Mouse (Mus musculus): ENCODE results near the gene Dctn1. TPM values are rescaled to one million over a fixed set of nuclear protein-coding genes. Genes with fewer than 3 reads are reported as not detected.
A peak's percentile ranks its signal among the peaks of the same experiment; 100 is the strongest.

Dctn1 gene
- polyA plus RNA-seq, 1 experiment from 2014 or later, result 88.8 TPM

DNA sequence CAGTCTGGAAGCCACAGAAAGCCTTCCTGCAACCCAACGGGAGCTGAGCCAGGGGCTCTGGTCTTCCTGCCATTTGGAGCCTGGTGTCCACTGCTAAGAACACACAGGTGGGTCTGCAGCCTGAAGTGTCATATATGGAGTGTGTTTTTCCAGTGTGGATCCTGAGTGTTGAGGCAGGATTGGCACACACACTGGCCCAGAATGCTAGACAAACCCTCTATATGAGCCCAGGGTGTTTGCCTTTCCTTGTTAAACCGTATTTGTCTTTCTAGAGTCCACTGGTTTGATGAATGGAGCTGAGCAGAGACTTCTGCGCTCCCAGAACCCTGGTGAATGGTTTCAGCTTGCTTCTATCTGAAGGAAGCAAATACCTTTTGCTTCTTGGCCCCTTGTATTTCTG is 54.1 kb downstream of the Dctn1 start, which contains the start of gene Slc4a5:
TSS of gene Slc4a5 (plus strand) at position 15 of the 400 bp plus-strand sequence.
- 75% methylated on average over 3 of the region's 3 CpGs for WGBS
- H3K27me3 ChIP-seq (ENCODE audit: poor library complexity, severe bottlenecking), result no peaks in the 10 kb centered on the region
- DNase-seq (ENCODE audit: extremely low spot score, low spot score), result no peak
- H3K27ac ChIP-seq, result no peak within 1 kb of the TSS
- H3K36me3 ChIP-seq (replicated peaks), result no peaks in the 10 kb centered on the region
- peaks cover 8% of the 10 kb centered on the region for H3K4me1 ChIP-seq
- no peaks in the 10 kb centered on the region for H3K9me3 ChIP-seq
- H3K4me3 ChIP-seq, result no peak within 1 kb of the TSS

DNA sequence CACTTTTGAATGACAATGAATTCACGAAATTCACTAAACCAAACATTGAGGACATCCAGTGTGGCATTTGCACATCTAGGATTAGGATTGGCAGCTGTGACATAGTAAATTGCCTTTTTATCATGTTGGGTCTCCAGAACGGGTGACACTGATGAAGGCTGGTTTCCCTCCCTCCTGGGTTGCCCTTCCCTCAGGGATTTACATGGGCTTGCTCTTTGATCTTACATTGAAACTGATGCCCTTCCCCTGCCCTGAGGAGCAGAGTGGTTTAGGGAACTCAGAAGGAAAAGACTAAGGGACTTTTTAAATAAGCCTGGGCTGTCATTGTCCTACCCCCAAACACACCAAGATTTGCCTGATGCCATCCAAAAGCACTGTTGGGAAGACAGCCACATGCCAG is 65.8 kb downstream of the Dctn1 start:
- peaks cover 27% of the 10 kb centered on the region for H3K4me1 ChIP-seq
- WGBS, result 54% methylated on average over 2 of the region's 2 CpGs
- H3K27me3 ChIP-seq (ENCODE audit: poor library complexity, severe bottlenecking), result peaks cover 70% of the 10 kb centered on the region
- H3K36me3 ChIP-seq (replicated peaks), result no peaks in the 10 kb centered on the region
- no peak for DNase-seq (ENCODE audit: extremely low spot score, low spot score)
- H3K27ac ChIP-seq, result no peak overlapping the region
- H3K4me3 ChIP-seq, result no peak overlapping the region
- H3K9me3 ChIP-seq, result no peaks in the 10 kb centered on the region

DNA sequence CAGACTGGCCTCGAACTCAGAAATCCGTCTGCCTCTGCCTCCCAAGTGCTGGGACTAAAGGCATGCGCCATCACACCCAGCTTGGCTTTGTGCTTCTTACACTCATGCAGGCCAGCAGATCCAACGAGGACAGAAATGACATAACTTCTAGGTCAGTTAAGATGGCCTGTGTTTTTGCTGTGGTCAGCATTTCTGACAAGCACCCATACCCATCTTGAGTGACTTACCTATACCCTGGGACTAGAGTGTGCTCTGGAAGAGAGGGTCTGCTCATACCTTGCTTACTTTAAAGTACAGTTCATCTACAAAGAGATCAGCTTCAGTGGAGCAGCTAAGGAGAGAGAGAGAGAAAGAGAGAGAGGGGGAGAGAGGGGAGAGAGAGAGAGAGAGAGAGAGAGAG is 67.6 kb downstream of the Dctn1 start:
- Histone ChIP-seq H3K36me3 (replicated peaks) (no peaks in the 10 kb centered on the region), H3K4me3 (no peak overlapping the region), H3K4me1 (peaks cover 41% of the 10 kb centered on the region), H3K27me3 (ENCODE audit: poor library complexity, severe bottlenecking) (peaks cover 86% of the 10 kb centered on the region), H3K27ac (0 out of 2 replicates have a peak overlapping the region, but pooled peaks have one; percentile 53), H3K9me3 (no peaks in the 10 kb centered on the region)
- no peak for DNase-seq (ENCODE audit: extremely low spot score, low spot score)
- 78% methylated on average over 4 of the region's 4 CpGs for WGBS

DNA sequence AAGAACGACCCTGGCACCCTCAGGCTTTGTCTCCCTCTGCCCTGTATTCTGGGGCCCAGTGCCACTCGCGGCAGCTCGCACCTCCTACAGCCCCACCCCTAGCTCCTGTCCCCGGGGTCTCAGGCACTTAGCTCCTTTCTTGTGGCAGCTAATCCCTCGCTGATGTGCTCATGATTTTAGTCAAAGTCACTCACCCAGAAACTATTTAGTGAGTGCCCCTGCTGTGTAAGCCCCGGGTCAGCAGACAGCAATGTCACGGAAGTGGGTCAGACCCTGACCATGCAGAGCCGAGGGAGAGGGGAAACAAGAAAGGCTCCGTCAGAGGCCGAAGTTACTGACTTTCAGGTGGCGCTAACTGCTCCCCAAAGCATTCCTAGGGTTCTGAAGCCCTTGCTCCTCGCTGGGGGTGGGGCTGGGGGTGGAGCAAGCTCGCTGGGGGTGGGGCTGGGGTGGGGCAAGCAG is 68.6 kb downstream of the Dctn1 start:
- DNase-seq (ENCODE audit: extremely low spot score, low spot score), result peak; percentile 55
- Histone ChIP-seq H3K4me3 (peak overlapping the region; percentile 38), H3K27me3 (ENCODE audit: poor library complexity, severe bottlenecking) (peaks cover 93% of the 10 kb centered on the region), H3K27ac (peak overlapping the region; percentile 53; the same call in 1 of the 2 replicates), H3K4me1 (peaks cover 41% of the 10 kb centered on the region), H3K9me3 (no peaks in the 10 kb centered on the region), H3K36me3 (replicated peaks) (no peaks in the 10 kb centered on the region)
- WGBS, result under 1% methylated on average over 14 of the region's 14 CpGs

DNA sequence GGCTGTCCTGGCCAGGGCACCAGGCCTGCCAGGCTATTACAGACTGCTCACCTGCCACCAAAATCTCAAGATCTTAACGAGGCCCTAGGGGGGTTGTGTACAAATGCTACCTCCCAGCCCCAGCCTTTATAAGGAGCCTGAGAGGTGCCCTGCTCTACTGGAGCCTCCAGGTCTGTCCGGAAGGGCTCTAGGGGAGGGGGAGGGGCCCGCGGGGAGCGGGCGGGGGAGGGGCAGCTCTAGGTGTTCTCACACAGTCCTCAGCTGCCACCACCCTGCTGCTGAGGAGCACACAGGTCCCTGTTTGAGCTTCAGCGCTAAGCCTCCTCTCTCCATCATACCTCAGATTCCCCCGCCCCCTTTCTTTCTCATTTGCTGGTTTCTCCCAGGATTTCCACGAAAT is 71.4 kb downstream of the Dctn1 start:
- no peak for DNase-seq (ENCODE audit: extremely low spot score, low spot score)
- peak overlapping the region; percentile 37 for H3K4me3 ChIP-seq
- H3K4me1 ChIP-seq, result peaks cover 51% of the 10 kb centered on the region
- H3K27me3 ChIP-seq (ENCODE audit: poor library complexity, severe bottlenecking), result peaks cover 100% of the 10 kb centered on the region
- H3K27ac ChIP-seq, result 0 out of 2 replicates have a peak overlapping the region, but pooled peaks have one; percentile 37
- H3K9me3 ChIP-seq, result no peaks in the 10 kb centered on the region
- no peaks in the 10 kb centered on the region for H3K36me3 ChIP-seq (replicated peaks)
- 2% methylated on average over 9 of the region's 9 CpGs for WGBS

DNA sequence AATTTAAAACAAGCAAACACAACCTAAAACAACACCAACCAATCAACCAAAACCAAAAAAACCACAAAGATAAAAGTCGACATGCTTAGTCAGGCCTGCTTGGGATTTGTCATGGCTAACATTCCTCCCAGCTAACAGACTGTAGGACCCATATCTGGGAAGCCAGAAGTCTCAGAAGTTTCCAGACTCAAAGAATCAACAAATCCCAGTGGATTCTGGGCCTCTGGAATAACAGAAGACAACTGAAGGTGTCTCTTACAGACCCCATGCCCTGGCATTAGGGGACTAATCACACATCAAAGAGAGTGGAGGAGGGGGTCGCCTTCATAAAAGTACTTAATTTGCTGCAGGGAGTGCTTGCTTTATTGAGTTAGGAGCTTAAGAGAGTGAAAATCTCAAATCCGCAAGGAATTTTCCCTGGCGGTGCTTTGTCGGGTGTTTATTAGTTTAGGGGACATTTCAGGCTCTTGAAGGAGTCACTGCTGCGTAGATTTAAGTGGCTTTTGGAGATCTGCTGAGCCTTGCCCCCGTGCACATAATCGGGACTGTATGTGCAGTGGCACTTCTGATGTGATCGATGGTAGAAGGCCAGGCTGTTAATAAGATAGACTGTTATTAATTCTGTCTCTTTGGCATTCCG is 78.8 kb downstream of the Dctn1 start:
- no peak for DNase-seq (ENCODE audit: extremely low spot score, low spot score)
- H3K4me3 ChIP-seq, result no peak overlapping the region
- no peaks in the 10 kb centered on the region for H3K9me3 ChIP-seq
- no peak overlapping the region for H3K27ac ChIP-seq
- peaks cover 39% of the 10 kb centered on the region for H3K4me1 ChIP-seq
- no peaks in the 10 kb centered on the region for H3K36me3 ChIP-seq (replicated peaks)
- WGBS, result 26% methylated on average over 10 of the region's 10 CpGs
- peaks cover 72% of the 10 kb centered on the region for H3K27me3 ChIP-seq (ENCODE audit: poor library complexity, severe bottlenecking)

DNA sequence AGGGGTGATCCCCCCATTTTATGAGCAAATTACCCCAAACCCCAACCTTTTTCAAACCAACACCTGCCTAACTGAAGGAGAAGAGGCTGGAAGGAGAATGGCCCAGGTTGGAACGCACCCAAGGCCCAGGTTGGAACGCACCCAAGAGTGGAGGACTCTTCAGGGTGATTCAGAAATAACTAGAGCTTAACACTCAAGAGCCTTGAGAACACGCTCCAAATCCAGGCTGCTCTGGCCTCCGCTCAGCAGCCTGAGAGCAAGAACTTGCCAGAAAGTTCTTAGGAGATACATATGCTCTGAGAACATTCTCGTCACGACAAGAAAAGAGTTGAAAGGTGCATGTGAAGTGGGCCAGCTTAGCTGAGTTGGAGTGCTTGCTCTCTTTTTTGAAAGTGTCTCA is 79.4 kb downstream of the Dctn1 start:
- peaks cover 66% of the 10 kb centered on the region for H3K27me3 ChIP-seq (ENCODE audit: poor library complexity, severe bottlenecking)
- WGBS, result 89% methylated on average over 6 of the region's 6 CpGs
- H3K36me3 ChIP-seq (replicated peaks), result no peaks in the 10 kb centered on the region

DNA sequence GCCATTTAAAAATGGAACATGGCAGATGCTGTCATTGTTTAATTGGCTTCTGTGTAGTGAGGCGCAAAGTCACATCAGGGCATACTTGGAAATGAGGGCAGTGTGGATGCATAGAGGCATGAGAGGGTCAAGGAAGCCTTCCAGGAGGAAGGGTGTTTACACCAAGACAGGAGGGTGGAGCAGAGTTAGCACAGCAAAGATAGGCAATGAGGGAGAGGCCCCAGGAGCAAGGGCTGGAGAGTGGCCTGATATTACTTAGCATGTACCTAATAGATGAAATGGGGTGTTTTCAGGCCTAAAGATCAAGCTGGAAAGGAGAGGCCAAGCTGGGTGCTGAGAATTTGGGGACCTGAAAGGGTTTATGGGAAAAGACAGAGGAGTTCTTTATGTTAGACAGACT is 80.3 kb downstream of the Dctn1 start:
- H3K27ac ChIP-seq, result no peak overlapping the region
- no peaks in the 10 kb centered on the region for H3K9me3 ChIP-seq
- peaks cover 58% of the 10 kb centered on the region for H3K27me3 ChIP-seq (ENCODE audit: poor library complexity, severe bottlenecking)
- H3K4me1 ChIP-seq, result peaks cover 29% of the 10 kb centered on the region
- no peak overlapping the region for H3K4me3 ChIP-seq
- WGBS, result 100% methylated on average over 1 of the region's 1 CpGs
- no peak for DNase-seq (ENCODE audit: extremely low spot score, low spot score)
- no peaks in the 10 kb centered on the region for H3K36me3 ChIP-seq (replicated peaks)

More for the DNA sequence above, 79.4 kb downstream of the Dctn1 start:
- H3K27ac ChIP-seq, result peak overlapping the region; percentile 51; the same call in 1 of the 2 replicates
- H3K9me3 ChIP-seq, result no peaks in the 10 kb centered on the region
- no peak for DNase-seq (ENCODE audit: extremely low spot score, low spot score)
- peaks cover 34% of the 10 kb centered on the region for H3K4me1 ChIP-seq
- H3K4me3 ChIP-seq, result no peak overlapping the region

DNA sequence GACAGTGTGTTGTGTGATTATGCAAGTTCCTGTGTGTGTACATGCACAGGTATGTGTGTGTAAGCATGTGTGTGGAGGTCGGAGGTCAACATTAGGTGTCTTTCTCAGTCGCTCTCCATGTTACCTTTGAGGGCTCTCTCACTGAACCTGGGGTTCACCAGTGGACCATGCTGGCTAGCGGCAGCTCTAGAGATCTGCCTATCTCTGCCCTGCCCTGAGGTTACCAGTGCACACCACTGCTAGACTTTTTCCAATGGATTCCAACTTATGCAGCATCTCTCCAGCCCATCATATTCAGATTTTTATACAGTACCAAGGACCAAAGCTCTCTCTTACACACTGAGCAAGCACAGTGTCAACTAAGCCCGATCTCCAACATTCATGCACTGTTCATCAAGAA is 81.0 kb downstream of the Dctn1 start:
- H3K27me3 ChIP-seq (ENCODE audit: poor library complexity, severe bottlenecking), result peaks cover 50% of the 10 kb centered on the region
- 92% methylated on average over 4 of the region's 4 CpGs for whole genome bisulfite sequencing
- peaks cover 29% of the 10 kb centered on the region for H3K4me1 ChIP-seq
- no peaks in the 10 kb centered on the region for H3K36me3 ChIP-seq (replicated peaks)
- no peaks in the 10 kb centered on the region for H3K9me3 ChIP-seq
- no peak overlapping the region for H3K4me3 ChIP-seq
- no peak overlapping the region for H3K27ac ChIP-seq
- no peak for DNase-seq (ENCODE audit: extremely low spot score, low spot score)

DNA sequence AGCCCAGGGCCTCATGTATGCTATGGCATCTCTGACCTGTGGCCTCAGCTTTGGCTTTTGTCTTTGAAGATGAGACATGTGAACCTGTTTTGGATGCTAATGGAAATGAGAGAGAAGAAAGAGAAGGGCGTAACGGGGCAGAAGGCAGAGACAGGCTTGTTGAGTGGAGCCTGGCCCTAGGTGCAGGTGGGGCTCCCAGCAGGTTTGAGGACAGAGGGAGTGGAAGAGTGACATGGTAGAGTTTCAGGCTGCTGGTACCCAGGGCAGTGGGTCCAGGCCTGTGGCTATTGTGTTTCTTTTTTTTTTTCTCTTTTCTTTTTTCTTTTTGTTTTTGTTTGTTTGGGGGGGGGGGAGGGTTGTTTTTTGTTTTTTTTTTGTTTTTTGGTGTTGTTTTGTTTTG is 81.4 kb downstream of the Dctn1 start:
- Histone ChIP-seq H3K9me3 (no peaks in the 10 kb centered on the region), H3K27ac (no peak overlapping the region), H3K4me3 (no peak overlapping the region), H3K4me1 (peaks cover 29% of the 10 kb centered on the region), H3K27me3 (ENCODE audit: poor library complexity, severe bottlenecking) (peaks cover 46% of the 10 kb centered on the region), H3K36me3 (replicated peaks) (no peaks in the 10 kb centered on the region)
- no peak for DNase-seq (ENCODE audit: extremely low spot score, low spot score)
- WGBS, result 94% methylated on average over 2 of the region's 2 CpGs

Other genes with a start within 250 kb of the Dctn1 start
- 1.8 TPM in 2 replicates for gene Sema4f, start 226.2 kb upstream of the Dctn1 start, polyA plus RNA-seq (2016; fragmentation: Nextera tagmentation; extraction: Ambion mirVana)
- 0.81 TPM in 1 of 2 replicates, not detected in the other for gene M1ap, start 219.0 kb upstream of the Dctn1 start, polyA plus RNA-seq (2016; fragmentation: Nextera tagmentation; extraction: Ambion mirVana)
- gene Dok1, start 132.4 kb upstream of the Dctn1 start, polyA plus RNA-seq (2016; fragmentation: Nextera tagmentation; extraction: Ambion mirVana), result 10.4 and 10.9 TPM in 2 replicates
- gene Loxl3, start 131.7 kb upstream of the Dctn1 start, polyA plus RNA-seq (2016; fragmentation: Nextera tagmentation; extraction: Ambion mirVana), result 7.2 and 9.4 TPM in 2 replicates
- gene Aup1, start 111.4 kb upstream of the Dctn1 start, polyA plus RNA-seq (2016; fragmentation: Nextera tagmentation; extraction: Ambion mirVana), result 164 and 169 TPM in 2 replicates
- gene Htra2, start 110.6 kb upstream of the Dctn1 start, polyA plus RNA-seq (2016; fragmentation: Nextera tagmentation; extraction: Ambion mirVana), result 78.1 and 92.0 TPM in 2 replicates
- gene Dqx1, start 108.1 kb upstream of the Dctn1 start, polyA plus RNA-seq (2016; fragmentation: Nextera tagmentation; extraction: Ambion mirVana), result 1.7 TPM in 2 replicates
- gene Tlx2, start 95.6 kb upstream of the Dctn1 start, polyA plus RNA-seq (2016; fragmentation: Nextera tagmentation; extraction: Ambion mirVana), result not detected in 2 replicates
- gene Pcgf1, start 88.1 kb upstream of the Dctn1 start, polyA plus RNA-seq (2016; fragmentation: Nextera tagmentation; extraction: Ambion mirVana), result 37.6 and 39.4 TPM in 2 replicates
- gene Lbx2, start 79.6 kb upstream of the Dctn1 start, polyA plus RNA-seq (2016; fragmentation: Nextera tagmentation; extraction: Ambion mirVana), result 0.20 and 0.29 TPM in 2 replicates
- gene Ccdc142, start 64.3 kb upstream of the Dctn1 start, polyA plus RNA-seq (2016; fragmentation: Nextera tagmentation; extraction: Ambion mirVana), result 2.6 and 3.1 TPM in 2 replicates
- gene Gm42688, start 64.3 kb upstream of the Dctn1 start, polyA plus RNA-seq (2016; fragmentation: Nextera tagmentation; extraction: Ambion mirVana), result 1.9 and 2.2 TPM in 2 replicates
- gene Mrpl53, start 56.9 kb upstream of the Dctn1 start, polyA plus RNA-seq (2016; fragmentation: Nextera tagmentation; extraction: Ambion mirVana), result 135 and 149 TPM in 2 replicates
- 32.6 and 38.3 TPM in 2 replicates for gene Mogs, start 50.4 kb upstream of the Dctn1 start, polyA plus RNA-seq (2016; fragmentation: Nextera tagmentation; extraction: Ambion mirVana)
- 125 and 137 TPM in 2 replicates for gene Wbp1, start 44.4 kb upstream of the Dctn1 start, polyA plus RNA-seq (2016; fragmentation: Nextera tagmentation; extraction: Ambion mirVana)
- gene Ino80b, start 40.5 kb upstream of the Dctn1 start, polyA plus RNA-seq (2016; fragmentation: Nextera tagmentation; extraction: Ambion mirVana), result 17.5 and 19.2 TPM in 2 replicates
- 32.1 and 32.7 TPM in 2 replicates for gene Rtkn, start 30.5 kb upstream of the Dctn1 start, polyA plus RNA-seq (2016; fragmentation: Nextera tagmentation; extraction: Ambion mirVana)
- gene Wdr54, start 9.5 kb upstream of the Dctn1 start, polyA plus RNA-seq (2016; fragmentation: Nextera tagmentation; extraction: Ambion mirVana), result 13.9 and 14.7 TPM in 2 replicates
- 1.3 and 1.9 TPM in 2 replicates for gene 1700003E16Rik, start 9.5 kb upstream of the Dctn1 start, polyA plus RNA-seq (2016; fragmentation: Nextera tagmentation; extraction: Ambion mirVana)
- gene Slc4a5, start 53.9 kb downstream of the Dctn1 start, polyA plus RNA-seq (2016; fragmentation: Nextera tagmentation; extraction: Ambion mirVana), result 0.30 and 1.1 TPM in 2 replicates
- 64.5 and 65.7 TPM in 2 replicates for gene Mthfd2, start 160.0 kb downstream of the Dctn1 start, polyA plus RNA-seq (2016; fragmentation: Nextera tagmentation; extraction: Ambion mirVana)
- gene Mob1a, start 160.1 kb downstream of the Dctn1 start, polyA plus RNA-seq (2016; fragmentation: Nextera tagmentation; extraction: Ambion mirVana), result 55.2 and 59.3 TPM in 2 replicates
- gene Bola3, start 183.2 kb downstream of the Dctn1 start, polyA plus RNA-seq (2016; fragmentation: Nextera tagmentation; extraction: Ambion mirVana), result 168 and 172 TPM in 2 replicates

Measured in forebrain, embryonic 10.5 days (tissue).